Mouse (Mus musculus) neural tube, embryonic 13.5 days (tissue): ENCODE results near the gene Itgav. TPM values are rescaled to one million over a fixed set of nuclear protein-coding genes. Genes with fewer than 3 reads are reported as not detected.
"Not testable (repeated sequence)": the region's sequence is repeated elsewhere in the genome, so short reads cannot be mapped to it uniquely, and the experiment has no call there.

Experiments
- ATAC-seq: fragments of 200-750 bp; cut with Nextera tagmentation; 2 replicates; pipeline ENCODE4 v1.8.0; 2017; ENCODE audit warnings: low read depth, mild to moderate bottlenecking, moderate TSS enrichment, moderate library complexity
- H3K27ac ChIP-seq: fragments of 300-500 bp; sonication (generic); replicated peaks from 2 replicates; pipeline ENCODE4 v1.5.1; 2015; ENCODE audit warnings: moderate library complexity, mild to moderate bottlenecking, inconsistent platforms
- H3K27me3 ChIP-seq: fragments of 300-500 bp; sonication (generic); 2 replicates; pipeline ENCODE4 v1.6.1; 2015; ENCODE audit warnings: mild to moderate bottlenecking, inconsistent platforms
- H3K36me3 ChIP-seq: fragments of 300-500 bp; sonication (generic); 2 replicates; pipeline ENCODE4 v1.6.1; 2015; ENCODE audit warnings: mild to moderate bottlenecking, inconsistent platforms
- H3K4me1 ChIP-seq: fragments of 300-500 bp; sonication (generic); replicated peaks from 2 replicates; pipeline ENCODE4 v1.6.1; 2015; ENCODE audit warnings: inconsistent platforms
- H3K4me2 ChIP-seq: fragments of 300-500 bp; sonication (generic); 2 replicates; pipeline ENCODE4 v1.6.1; 2015; ENCODE audit warnings: inconsistent platforms, mild to moderate bottlenecking, moderate library complexity
- H3K4me3 ChIP-seq: fragments of 300-500 bp; sonication (generic); 2 replicates; pipeline ENCODE4 v1.5.1; 2015; ENCODE audit warnings: mild to moderate bottlenecking, inconsistent platforms
- H3K9ac ChIP-seq: fragments of 300-500 bp; sonication (generic); 2 replicates; pipeline ENCODE4 v1.6.1; 2015; ENCODE audit warnings: moderate library complexity, mild to moderate bottlenecking, inconsistent platforms
- H3K9me3 ChIP-seq: fragments of 300-500 bp; sonication (generic); 2 replicates; pipeline ENCODE4 v1.6.1; 2016; ENCODE audit warnings: inconsistent platforms
- WGBS: fragments of 180-500 bp; shearing (Covaris S2); methylation state at CpG from one replicate; pipeline ENCODE4 v1.1.7; 2015; 5-methylcytosine and 5-hydroxymethylcytosine counted together
- polyA plus RNA-seq: library from polyadenylated mRNA; unstranded; fragments of >200 nt; fragmentation: Nextera tagmentation; extraction: Ambion mirVana; gene quantifications from 2 replicates; pipeline ENCODE4 v1.2.1, GENCODE M21; 2015

Gene Itgav
- polyA plus RNA-seq, 1 experiment from 2014 or later: 36.2 TPM

- 20% methylated on average over 10 of the region's 10 CpGs for WGBS
- no peak for ATAC-seq
Observed at GRCm38 (mm10) chr2:83692651-83693545, 31.3 kb upstream of the Itgav start.

GRCm38 (mm10) chr2:83694061-83694460 lies 30.1 kb upstream of the Itgav start:
- Histone ChIP-seq H3K9ac (no peak overlapping the region), H3K9me3 (0 out of 2 replicates have a peak, but pooled peaks cover 2% of the 10 kb centered on the region), H3K36me3 (peaks cover 4% of the 10 kb centered on the region; the same call in 1 of the 2 replicates), H3K4me2 (no peak overlapping the region), H3K27me3 (no peaks in the 10 kb centered on the region), H3K4me1 (peaks cover 16% of the 10 kb centered on the region), H3K4me3 (no peak overlapping the region), H3K27ac (no peak overlapping the region)
- 80% methylated on average over 7 of the region's 7 CpGs for WGBS
- no peak for ATAC-seq

More at GRCm38 (mm10) chr2:83692651-83693545, 31.3 kb upstream of the Itgav start:
- H3K4me3 ChIP-seq: no peak overlapping the region
- H3K36me3 ChIP-seq: peaks cover 5% of the 10 kb centered on the region; the same call in 1 of the 2 replicates
- peaks cover 16% of the 10 kb centered on the region for H3K4me1 ChIP-seq
- no peak overlapping the region for H3K9ac ChIP-seq
- no peak overlapping the region for H3K4me2 ChIP-seq
- H3K9me3 ChIP-seq: peaks cover 11% of the 10 kb centered on the region; the same call in 1 of the 2 replicates
- no peaks in the 10 kb centered on the region for H3K27me3 ChIP-seq
- no peak overlapping the region for H3K27ac ChIP-seq

DNA sequence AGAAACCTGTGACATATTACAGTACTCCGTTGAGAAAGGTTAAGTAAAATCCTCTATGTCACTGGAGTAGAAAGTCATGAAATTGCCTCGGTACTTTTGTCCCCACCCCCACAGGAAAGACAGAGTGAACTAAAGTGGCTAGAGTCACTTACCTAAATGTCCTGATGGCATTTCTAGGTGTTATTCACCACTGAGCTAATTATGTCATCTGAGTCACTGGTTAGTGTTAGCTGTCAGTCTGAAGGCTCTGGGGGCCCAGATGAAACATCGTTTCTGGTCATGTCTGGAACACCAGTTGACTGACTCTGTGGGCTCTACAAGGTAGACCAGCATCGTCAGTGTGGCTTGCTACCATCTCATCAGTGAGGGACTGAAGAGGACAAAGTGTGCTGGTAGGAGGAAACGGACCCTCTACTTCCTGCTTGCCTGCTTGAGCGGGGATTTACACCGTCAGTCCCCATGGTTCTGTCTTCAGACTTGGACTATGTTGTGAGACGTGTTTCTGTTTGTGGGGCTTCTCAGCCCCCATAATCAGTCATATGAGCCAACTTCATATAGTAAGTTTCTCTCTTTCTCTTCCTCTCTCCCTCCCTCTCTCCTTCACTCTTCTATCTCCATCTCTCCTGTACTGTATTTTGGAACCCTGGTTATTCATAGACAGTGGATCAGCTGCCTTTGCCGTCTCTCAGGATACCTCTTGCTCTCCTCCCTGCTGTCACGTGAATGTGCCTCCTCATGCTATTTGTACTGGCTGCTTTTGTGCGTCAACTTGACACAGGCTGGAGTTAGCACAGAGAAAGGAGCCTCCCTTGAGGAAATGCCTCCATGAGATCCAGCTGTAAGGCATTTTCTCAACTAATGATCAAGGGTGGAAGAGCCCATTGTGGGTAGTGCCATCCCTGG lies 28.6 kb upstream of the Itgav start:
- H3K27ac ChIP-seq: no peak overlapping the region
- peaks cover 16% of the 10 kb centered on the region for H3K4me1 ChIP-seq
- H3K36me3 ChIP-seq: no peaks in the 10 kb centered on the region
- H3K4me3 ChIP-seq: no peak overlapping the region
- 81% methylated on average over 11 of the region's 11 CpGs for WGBS
- no peaks in the 10 kb centered on the region for H3K9me3 ChIP-seq
- H3K9ac ChIP-seq: no peak overlapping the region
- ATAC-seq: no peak
- no peaks in the 10 kb centered on the region for H3K27me3 ChIP-seq
- no peak overlapping the region for H3K4me2 ChIP-seq

GRCm38 (mm10) chr2:83698484-83698883 lies 25.7 kb upstream of the Itgav start:
- ATAC-seq: no peak
- no peak overlapping the region for H3K4me3 ChIP-seq
- no peaks in the 10 kb centered on the region for H3K4me1 ChIP-seq
- H3K36me3 ChIP-seq: no peaks in the 10 kb centered on the region
- 77% methylated on average over 1 of the region's 1 CpGs for WGBS
- H3K27ac ChIP-seq: no peak overlapping the region
- H3K9me3 ChIP-seq: no peaks in the 10 kb centered on the region
- H3K9ac ChIP-seq: no peak overlapping the region
- H3K27me3 ChIP-seq: no peaks in the 10 kb centered on the region
- H3K4me2 ChIP-seq: no peak overlapping the region

DNA sequence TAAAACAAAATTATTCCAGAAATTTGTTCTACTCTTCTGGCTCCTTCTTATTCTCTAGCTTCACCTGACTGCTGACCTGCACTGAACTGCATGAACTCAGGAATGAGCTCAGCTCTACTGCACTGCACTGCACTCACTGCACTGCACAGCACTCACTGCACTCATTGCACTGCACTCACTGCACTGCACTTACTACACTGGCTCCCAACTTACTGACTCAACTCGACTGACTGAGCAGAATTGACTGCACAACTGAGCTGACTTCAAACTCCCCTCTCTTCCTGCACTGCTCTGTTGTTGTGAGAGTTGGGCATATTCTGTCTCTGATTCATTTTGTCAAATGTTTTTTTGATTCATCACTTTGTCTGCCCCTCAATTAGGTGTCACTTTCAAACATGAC lies 24.9 kb upstream of the Itgav start:
- Histone ChIP-seq H3K36me3 (no peaks in the 10 kb centered on the region), H3K27me3 (no peaks in the 10 kb centered on the region), H3K9me3 (no peaks in the 10 kb centered on the region), H3K4me1 (no peaks in the 10 kb centered on the region), H3K9ac (no peak overlapping the region), H3K4me3 (no peak overlapping the region), H3K27ac (no peak overlapping the region), H3K4me2 (no peak overlapping the region)
- WGBS: 53% methylated on average over 1 of the region's 1 CpGs
- ATAC-seq: no peak

DNA sequence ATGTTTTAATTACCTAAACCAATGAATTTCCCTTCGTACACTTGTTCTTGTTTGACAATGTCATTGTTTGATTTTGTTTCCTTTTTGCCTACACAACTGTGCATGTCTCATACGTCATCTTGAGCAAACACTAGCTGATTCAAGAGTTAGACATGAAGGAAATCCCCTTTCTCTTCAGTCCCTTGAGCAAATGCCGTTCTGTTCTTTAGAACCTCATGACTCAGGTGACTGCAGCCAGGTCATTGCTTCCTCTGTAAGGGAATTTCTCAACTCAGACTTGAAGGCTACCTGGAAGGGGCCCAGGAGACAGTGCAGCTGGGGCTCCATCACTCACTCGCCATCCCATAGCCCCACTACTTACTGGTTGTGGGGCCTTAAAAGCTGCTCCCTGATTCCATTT lies 23.5 kb upstream of the Itgav start:
- ATAC-seq: no peak
- WGBS: 87% methylated on average over 4 of the region's 4 CpGs
- H3K27me3 ChIP-seq: no peaks in the 10 kb centered on the region

DNA sequence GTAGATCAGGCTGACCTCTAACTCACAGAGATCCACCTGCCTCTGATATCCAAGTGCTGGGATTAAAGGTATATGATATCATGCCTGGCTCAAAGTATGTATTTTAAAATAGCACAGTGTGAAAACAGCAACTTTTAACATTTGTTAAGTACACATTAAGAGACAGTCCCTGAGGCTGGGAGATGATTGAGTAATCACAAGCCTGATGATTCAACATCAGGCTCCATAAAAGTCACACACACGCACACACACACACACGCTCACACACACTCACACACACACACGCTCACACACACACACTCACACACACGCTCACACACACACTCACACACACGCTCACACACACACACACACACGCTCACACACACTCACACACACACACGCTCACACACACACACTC lies 21.8 kb upstream of the Itgav start:
- 87% methylated on average over 6 of the region's 7 CpGs for WGBS
- Histone ChIP-seq H3K9me3 (no peaks in the 10 kb centered on the region), H3K36me3 (no peaks in the 10 kb centered on the region), H3K27me3 (no peaks in the 10 kb centered on the region), H3K4me3 (no peak overlapping the region), H3K4me2 (no peak overlapping the region), H3K9ac (no peak overlapping the region), H3K27ac (no peak overlapping the region), H3K4me1 (no peaks in the 10 kb centered on the region)
- ATAC-seq: no peak

More for the DNA sequence above, 23.5 kb upstream of the Itgav start:
- no peak overlapping the region for H3K27ac ChIP-seq
- H3K4me1 ChIP-seq: no peaks in the 10 kb centered on the region
- H3K4me2 ChIP-seq: no peak overlapping the region
- H3K4me3 ChIP-seq: no peak overlapping the region
- H3K9me3 ChIP-seq: no peaks in the 10 kb centered on the region
- no peaks in the 10 kb centered on the region for H3K36me3 ChIP-seq
- no peak overlapping the region for H3K9ac ChIP-seq

DNA sequence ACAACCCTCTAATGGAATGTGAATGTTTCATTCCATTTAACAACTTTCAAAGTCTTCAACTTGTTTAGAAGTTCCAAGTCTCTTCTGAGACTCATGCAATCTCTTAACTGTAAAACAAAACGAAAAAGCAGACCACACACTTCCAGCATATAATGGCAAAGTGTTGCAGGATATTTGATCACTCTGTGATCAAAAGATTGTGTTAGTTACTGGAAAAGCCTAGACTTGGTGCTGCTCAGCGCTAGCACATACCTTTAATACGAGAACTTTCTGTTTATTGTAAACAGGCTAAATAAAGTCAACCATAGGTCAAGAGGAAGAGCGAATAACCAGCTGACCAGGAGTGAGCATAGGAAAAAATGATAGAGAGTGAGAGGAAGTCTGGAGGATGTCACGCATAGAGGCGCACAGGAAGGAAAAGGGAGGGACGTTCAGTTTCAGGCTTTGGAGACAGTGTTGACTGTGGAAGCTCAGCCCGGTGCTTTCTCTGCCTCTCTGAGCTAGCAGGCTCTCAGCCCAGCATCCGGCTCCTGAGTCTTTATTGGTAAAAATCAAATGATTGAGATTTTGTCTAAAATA lies 18.5 kb upstream of the Itgav start:
- ATAC-seq: no peak
- no peaks in the 10 kb centered on the region for H3K4me1 ChIP-seq
- no peaks in the 10 kb centered on the region for H3K36me3 ChIP-seq
- no peaks in the 10 kb centered on the region for H3K9me3 ChIP-seq
- H3K27me3 ChIP-seq: no peaks in the 10 kb centered on the region
- no peak overlapping the region for H3K9ac ChIP-seq
- 88% methylated on average over 9 of the region's 9 CpGs for WGBS
- H3K27ac ChIP-seq: no peak overlapping the region
- H3K4me3 ChIP-seq: no peak overlapping the region
- H3K4me2 ChIP-seq: no peak overlapping the region

DNA sequence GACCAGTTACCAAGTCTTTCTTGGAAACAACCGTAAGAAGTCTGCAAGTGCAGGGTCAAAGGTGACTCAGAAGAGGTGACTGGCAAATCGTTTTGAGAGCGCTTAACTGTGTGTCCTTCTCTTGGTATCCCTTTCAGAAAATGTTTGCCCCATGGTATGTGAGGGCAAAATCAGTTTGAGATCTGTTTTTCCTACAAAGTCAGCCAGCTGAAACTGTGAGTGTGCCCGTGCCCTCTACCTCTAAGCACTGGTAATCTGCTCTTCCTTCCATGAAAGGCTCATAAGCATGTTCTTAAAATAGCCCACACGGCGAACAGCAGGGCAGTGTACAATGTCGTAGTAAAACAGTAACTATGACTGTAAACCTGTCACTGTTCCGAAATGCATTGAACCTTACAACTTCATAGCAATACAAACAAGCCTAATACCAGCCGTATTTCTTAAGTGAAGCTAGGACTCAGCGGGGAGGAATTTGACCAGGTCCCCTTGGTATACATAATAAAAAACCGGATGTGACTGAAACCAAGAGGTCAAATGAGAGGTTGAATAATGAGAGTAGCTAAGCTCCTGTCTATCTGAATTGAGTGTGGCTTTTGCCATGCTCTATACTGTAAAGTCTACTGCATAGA lies 14.2 kb upstream of the Itgav start:
- H3K4me2 ChIP-seq: no peak overlapping the region
- no peaks in the 10 kb centered on the region for H3K27me3 ChIP-seq
- no peaks in the 10 kb centered on the region for H3K36me3 ChIP-seq
- H3K4me3 ChIP-seq: no peak overlapping the region
- no peaks in the 10 kb centered on the region for H3K9me3 ChIP-seq
- H3K4me1 ChIP-seq: peaks cover 10% of the 10 kb centered on the region
- ATAC-seq: no peak
- no peak overlapping the region for H3K9ac ChIP-seq
- no peak overlapping the region for H3K27ac ChIP-seq
- 31% methylated on average over 11 of the region's 11 CpGs for WGBS

GRCm38 (mm10) chr2:83713281-83713680 lies 10.9 kb upstream of the Itgav start:
- not testable (repeated sequence) for ATAC-seq, H3K27ac ChIP-seq, H3K27me3 ChIP-seq, H3K4me3 ChIP-seq, H3K36me3 ChIP-seq, H3K9ac ChIP-seq, H3K4me1 ChIP-seq, H3K4me2 ChIP-seq, H3K9me3 ChIP-seq
- WGBS: 72% methylated on average over 7 of the region's 7 CpGs

DNA sequence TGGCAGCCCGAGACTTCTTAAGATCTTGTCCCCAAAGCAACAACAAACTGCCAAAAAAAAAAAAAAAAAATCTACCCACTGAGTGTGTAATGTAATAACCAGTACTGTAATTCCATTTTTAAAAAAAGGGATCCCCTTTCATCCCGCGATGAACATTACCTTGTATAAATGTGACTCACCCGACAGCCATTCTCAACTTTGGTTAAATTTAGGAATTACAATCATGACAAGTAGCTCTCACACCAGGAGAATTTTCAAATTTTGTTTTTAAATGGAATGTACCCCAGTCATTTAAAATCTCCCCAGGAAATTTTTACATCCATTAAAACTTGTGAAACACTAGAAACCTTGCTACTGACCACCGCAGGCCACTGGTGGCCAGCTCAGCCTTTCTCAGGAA lies 10.3 kb upstream of the Itgav start:
- ATAC-seq: no peak
- no peak overlapping the region for H3K4me3 ChIP-seq
- H3K36me3 ChIP-seq: no peaks in the 10 kb centered on the region
- no peak overlapping the region for H3K4me2 ChIP-seq
- WGBS: 81% methylated on average over 5 of the region's 5 CpGs
- no peak overlapping the region for H3K27ac ChIP-seq
- H3K9ac ChIP-seq: no peak overlapping the region
- peaks cover 10% of the 10 kb centered on the region for H3K4me1 ChIP-seq
- H3K9me3 ChIP-seq: no peaks in the 10 kb centered on the region
- H3K27me3 ChIP-seq: no peaks in the 10 kb centered on the region
